Mouse (Mus musculus) c-Kit-negative CD71-positive TER-119-positive erythroid progenitor cells, embryonic 14.5 days (primary cell): ENCODE measurements around the gene Kcnj15.

Experiments used
- DNase-seq: peaks from one replicate; pipeline ENCODE4 v3.0.0-alpha.2; 2013; ENCODE audit warnings: low read depth, low spot score

Kcnj15 gene

GRCm38 (mm10) chr16:95257266-95257894 lies at the start of gene Kcnj15:
Gene Kcnj15, plus strand, starts transcription at chr16:95257558.
- no peak for DNase-seq

GRCm38 (mm10) chr16:95208243-95208642 lies 49.1 kb upstream of the Kcnj15 start:
- DNase-seq, result no peak

- DNase-seq, result no peak
These were observed 48.3 kb upstream of the Kcnj15 start for GRCm38 (mm10) chr16:95209011-95209466.

- DNase-seq, result no peak
These were observed 42.8 kb upstream of the Kcnj15 start for GRCm38 (mm10) chr16:95214251-95215197.

- no peak for DNase-seq
These were observed 41.6 kb upstream of the Kcnj15 start for GRCm38 (mm10) chr16:95215782-95216181.

GRCm38 (mm10) chr16:95216346-95216745 lies 41.0 kb upstream of the Kcnj15 start:
- no peak for DNase-seq

- no peak for DNase-seq
These were observed 40.5 kb upstream of the Kcnj15 start for GRCm38 (mm10) chr16:95216824-95217223.

- no peak for DNase-seq
These were observed 38.6 kb upstream of the Kcnj15 start for GRCm38 (mm10) chr16:95218783-95219182.

- DNase-seq, result no peak
These were observed 37.9 kb upstream of the Kcnj15 start for GRCm38 (mm10) chr16:95219459-95219858.

GRCm38 (mm10) chr16:95221051-95221450 lies 36.3 kb upstream of the Kcnj15 start:
- no peak for DNase-seq

- DNase-seq, result no peak
These were observed 35.2 kb upstream of the Kcnj15 start for GRCm38 (mm10) chr16:95222026-95222718.

GRCm38 (mm10) chr16:95223435-95223834 lies 33.9 kb upstream of the Kcnj15 start:
- DNase-seq, result no peak

GRCm38 (mm10) chr16:95225285-95225684 lies 32.1 kb upstream of the Kcnj15 start:
- no peak for DNase-seq

- no peak for DNase-seq
These were observed 25.6 kb upstream of the Kcnj15 start for GRCm38 (mm10) chr16:95231768-95232167.

- no peak for DNase-seq
These were observed 22.3 kb upstream of the Kcnj15 start for GRCm38 (mm10) chr16:95234891-95235548.

GRCm38 (mm10) chr16:95239209-95239925 lies 18.0 kb upstream of the Kcnj15 start:
- DNase-seq, result no peak

GRCm38 (mm10) chr16:95240688-95241087 lies 16.7 kb upstream of the Kcnj15 start:
- no peak for DNase-seq

- no peak for DNase-seq
These were observed 15.8 kb upstream of the Kcnj15 start for GRCm38 (mm10) chr16:95241581-95241980.

- no peak for DNase-seq
These were observed 15.2 kb upstream of the Kcnj15 start for GRCm38 (mm10) chr16:95242114-95242513.

- DNase-seq, result no peak
These were observed 14.0 kb upstream of the Kcnj15 start for GRCm38 (mm10) chr16:95243401-95243800.
